Comparison of ENCODE assay signal across 34 mouse cellular contexts in genomic region chr5:149587327-149587895, GRCm38 (mm10). TPM values are rescaled to one million over a fixed set of nuclear protein-coding genes. Genes with fewer than 3 reads are reported as not detected.
DNase-seq lines count a peak whose midpoint lies in the region; ATAC-seq and TF ChIP-seq lines count a peak whose summit lies in the region.
"Had no signal": no experiment of that assay in that cellular context is flagged by ENCODE, and none has a peak within 500 bp of the region (broad histone marks: within the 10 kb centered on the region; RNA-seq: fewer than 3 reads in every experiment).

No protein-coding gene starts in this region.

- H3K9ac ChIP-seq in CH12.LX (ENCODE audit: insufficient read depth, low read depth) (no peak overlapping the region; the same call in 1 of the 2 replicates), MEL (ENCODE audit: control insufficient read depth, low read depth, low read length, poor library complexity, severe bottlenecking) (no peak overlapping the region)
- H3K9ac ChIP-seq in midbrain, embryonic 13.5 days (replicated peaks): no peak overlapping the region
- H3K9ac ChIP-seq: embryonic facial prominence, embryonic 12.5 days; heart, embryonic 12.5 days; hindbrain, embryonic 13.5 days; limb, embryonic 12.5 days; liver, postnatal 0 days; neural tube, embryonic 13.5 days had no signal

- H3K4me1 ChIP-seq in CH12.LX (ENCODE audit: control insufficient read depth in 1 of 2, insufficient read depth in 2 of 2) (peaks cover 0 to 3% of the 10 kb centered on the region in 2 experiments; a peak in 1 of 4 replicates), MEL (ENCODE audit: control insufficient read depth in 1 of 2, insufficient read depth in 2 of 2, low read length in 2 of 2) (peaks cover 9 to 46% of the 10 kb centered on the region in 2 experiments)
- H3K4me1 ChIP-seq in midbrain, embryonic 13.5 days (replicated peaks): peaks cover 6% of the 10 kb centered on the region; the same call in 1 of the 2 replicates

- H3K9me3 ChIP-seq in CH12.LX (replicated peaks; ENCODE audit: low read length): peaks cover 2% of the 10 kb centered on the region
- no peaks in the 10 kb centered on the region for H3K9me3 ChIP-seq in MEL (replicated peaks; ENCODE audit: insufficient read depth, low read length)
- no peaks in the 10 kb centered on the region for H3K9me3 ChIP-seq in midbrain, embryonic 13.5 days
- H3K9me3 ChIP-seq: embryonic facial prominence, embryonic 12.5 days; G1E; hindbrain, embryonic 13.5 days; limb, embryonic 12.5 days; midbrain, embryonic 10.5 days; neural tube, embryonic 13.5 days had no signal

- H3K79me2 ChIP-seq in CH12.LX (replicated peaks; ENCODE audit: control insufficient read depth, extremely low read depth, insufficient read depth, poor library complexity, severe bottlenecking) (no peaks in the 10 kb centered on the region), MEL (ENCODE audit: control insufficient read depth, insufficient read depth, low read length, poor library complexity) (no peaks in the 10 kb centered on the region)

- TF ChIP-seq CTCF in CH12.LX (conservative IDR thresholded peaks at IDR 0.05 in 1 of 2, IDR thresholded peaks at IDR 0.05 in 1 of 2; ENCODE audit: low read depth in 2 of 2, low read length in 2 of 2) (no peak), MEL (IDR thresholded peaks at IDR 0.05 in 2 of 3, conservative IDR thresholded peaks at IDR 0.05 in 1 of 3; ENCODE audit: control insufficient read depth in 1 of 3, insufficient read depth in 1 of 3, low read depth in 2 of 3, low read length in 3 of 3, poor library complexity in 1 of 3, severe bottlenecking in 1 of 3) (no peak)

- TF ChIP-seq EP300 in CH12.LX (IDR thresholded peaks at IDR 0.05; ENCODE audit: low read length) (no peak), MEL (IDR thresholded peaks at IDR 0.05; ENCODE audit: low read depth in 1 of 2, low read length in 2 of 2) (no peak)

- in situ Hi-C loops in CH12.LX (cut with MboI; ENCODE audit: low pct_ligation_motif_present, low pct_unique_long_range_greater_than_20kb, low sequenced_read_pairs): no loop called here

- no peak for TF ChIP-seq RAD21 in CH12.LX (IDR thresholded peaks at IDR 0.05; ENCODE audit: low read depth, low read length)
- no peak for TF ChIP-seq RAD21 in MEL (IDR thresholded peaks at IDR 0.05; ENCODE audit: low read depth, low read length)

- H3K27me3 ChIP-seq in CH12.LX (replicated peaks): no peaks in the 10 kb centered on the region
- H3K27me3 ChIP-seq in MEL (ENCODE audit: control insufficient read depth in 1 of 2, insufficient read depth in 2 of 2, low read length in 2 of 2): no peaks in the 10 kb centered on the region
- H3K27me3 ChIP-seq in midbrain, embryonic 13.5 days: no peaks in the 10 kb centered on the region
- H3K27me3 ChIP-seq: embryonic facial prominence, embryonic 12.5 days; heart, embryonic 12.5 days; hindbrain, embryonic 13.5 days; limb, embryonic 12.5 days; neural tube, embryonic 13.5 days; Patski had no signal

- intact Hi-C loops in left cerebral cortex, postnatal 10 days (cut with DNase I): no loop called here

- H3K36me3 ChIP-seq in CH12.LX (replicated peaks in 1 of 2; ENCODE audit: control insufficient read depth in 1 of 2, insufficient read depth in 1 of 2, low read length in 1 of 2) (no peaks in the 10 kb centered on the region), MEL (ENCODE audit: control insufficient read depth in 1 of 2, insufficient read depth in 2 of 2, low read length in 2 of 2) (peaks cover 0 to 36% of the 10 kb centered on the region in 2 experiments; a peak in 2 of 4 replicates)
- H3K36me3 ChIP-seq in midbrain, embryonic 13.5 days: no peaks in the 10 kb centered on the region
- H3K36me3 ChIP-seq: embryonic facial prominence, embryonic 12.5 days; G1E; heart, embryonic 12.5 days; hindbrain, embryonic 13.5 days; limb, embryonic 12.5 days; midbrain, embryonic 10.5 days; neural tube, embryonic 13.5 days had no signal

- TF ChIP-seq POLR2A in CH12.LX (IDR thresholded peaks at IDR 0.05; ENCODE audit: low read depth, low read length) (no peak), MEL (IDR thresholded peaks at IDR 0.05; ENCODE audit: control insufficient read depth in 1 of 2, insufficient read depth in 1 of 2, low read depth in 1 of 2, low read length in 2 of 2, poor library complexity in 1 of 2) (no peak)

- WGBS in midbrain, embryonic 13.5 days: 89% methylated on average over 11 of the region's 11 CpGs

- dilution Hi-C loops in CH12.LX (cut with MboI; ENCODE audit: extremely low pct_ligation_motif_present, extremely low pct_unique_long_range_greater_than_20kb, low sequenced_read_pairs): no loop called here

- H3K4me3 ChIP-seq in CH12.LX (replicated peaks in 1 of 3; ENCODE audit: low read depth in 2 of 3, low read length in 2 of 3, poor library complexity in 1 of 3) (peak overlapping the region in 1 of 3 experiments; percentile 16), MEL (ENCODE audit: control insufficient read depth in 1 of 2, insufficient read depth in 1 of 2, low read depth in 2 of 2, low read length in 2 of 2) (no peak overlapping the region)
- H3K4me3 ChIP-seq in midbrain, embryonic 13.5 days (replicated peaks): no peak overlapping the region
- H3K4me3 ChIP-seq: embryonic facial prominence, embryonic 12.5 days; heart, adult 2 months; heart, embryonic 12.5 days; hindbrain, embryonic 13.5 days; limb, embryonic 12.5 days; midbrain, embryonic 10.5 days; neural tube, embryonic 13.5 days had no signal

- ATAC-seq in common myeloid progenitor, adult 5-6 weeks (replicated peaks; ENCODE audit: low read depth, poor library complexity, severe bottlenecking): peak; percentile 64
- peak; percentile 63 for ATAC-seq in megakaryocyte progenitor cell, adult 5-6 weeks (replicated peaks; ENCODE audit: poor library complexity)
- ATAC-seq in midbrain, embryonic 13.5 days: no peak
- ATAC-seq: forebrain, embryonic 14.5 days; liver, postnatal 0 days; Patski had no signal

- peak; percentile 13 for DNase-seq in CH12.LX (ENCODE audit: extremely low read depth)
- DNase-seq in MEL (ENCODE audit: low read depth, low spot score): peak; percentile 30
- no peak for DNase-seq in left cerebral cortex, postnatal 10 days (ENCODE audit: extremely low spot score in 1 of 2, low spot score in 2 of 2)
- DNase-seq in heart, adult 18-20 months: no peak
- DNase-seq: adrenal gland, postnatal 14 days; cerebellum, adult 11 months; cerebellum, adult 9-10 months; cerebellum, postnatal 36 days; embryo, embryonic 11 days; gastrocnemius, postnatal 25 days; heart, adult 2 months; heart, postnatal 4 days; kidney, adult 8-10 months; kidney, postnatal 10 days; layer of hippocampus, adult 9-11 months; liver, postnatal 0 days; right cerebral cortex, postnatal 4 days; thymus, adult 2 months; thymus, postnatal 36 days had no signal

- H3K4me2 ChIP-seq in CH12.LX (ENCODE audit: insufficient read depth, low read depth, poor library complexity, severe bottlenecking): peak overlapping the region; percentile 26; the same call in 1 of the 2 replicates
- H3K4me2 ChIP-seq in midbrain, embryonic 13.5 days (replicated peaks): no peak overlapping the region
- H3K4me2 ChIP-seq: embryonic facial prominence, embryonic 12.5 days; heart, embryonic 12.5 days; hindbrain, embryonic 13.5 days; limb, embryonic 12.5 days; liver, embryonic 11.5 days; neural tube, embryonic 13.5 days had no signal

- H3K27ac ChIP-seq in CH12.LX (ENCODE audit: insufficient read depth, low read depth) (no peak overlapping the region), MEL (ENCODE audit: control insufficient read depth, low read depth, low read length) (no peak overlapping the region)
- no peak overlapping the region for H3K27ac ChIP-seq in midbrain, embryonic 13.5 days
- H3K27ac ChIP-seq: embryonic facial prominence, embryonic 12.5 days; heart, adult 2 months; hindbrain, embryonic 13.5 days; limb, embryonic 12.5 days; macrophage; midbrain, embryonic 10.5 days; neural tube, embryonic 13.5 days had no signal

TF ChIP-seq in CH12.LX, 34 proteins besides CTCF, POLR2A, EP300 and RAD21:
- no peak for TF ChIP-seq GABPA (IDR thresholded peaks at IDR 0.05; ENCODE audit: insufficient replicate concordance, low read depth, low read length)
- TF ChIP-seq TBP (conservative IDR thresholded peaks at IDR 0.05; ENCODE audit: low read depth, low read length): 0 out of 2 replicates have a peak, but pooled peaks have one; percentile 53

TF ChIP-seq in MEL, 35 proteins besides CTCF, POLR2A, EP300 and RAD21 (continues in another document):
- TF ChIP-seq POLR2AphosphoS2 (IDR thresholded peaks at IDR 0.05; ENCODE audit: low read length): no peak
- no peak for TF ChIP-seq TBP (IDR thresholded peaks at IDR 0.05; ENCODE audit: low read depth, low read length)
- TF ChIP-seq CHD1 (IDR thresholded peaks at IDR 0.05; ENCODE audit: low read depth, low read length): no peak
- no peak for TF ChIP-seq MAX (IDR thresholded peaks at IDR 0.05; ENCODE audit: low read length)
- TF ChIP-seq SMC3 (IDR thresholded peaks at IDR 0.05; ENCODE audit: low read depth, low read length): no peak
- no peak for TF ChIP-seq UBTF (IDR thresholded peaks at IDR 0.05; ENCODE audit: borderline replicate concordance, insufficient read depth, low read depth, low read length)

RNA-seq across cellular contexts. Expression of gene Hsph1, which starts 48.8 kb away (rescaled TPM):
- total RNA-seq in CH12.LX (2012; rRNA removed) (57.5 and 92.8 TPM in 2 replicates), CH12.LX (2014; rRNA removed) (80.9 and 81.2 TPM in 2 replicates), MEL (2012; rRNA removed) (170 and 176 TPM in 2 replicates)
- polyA plus RNA-seq in CH12.LX (2012; ENCODE audit: insufficient read length, low read depth) (156 and 167 TPM in 2 replicates), MEL (2012; ENCODE audit: insufficient read depth in 1 of 2, insufficient read length in 2 of 2, low read depth in 1 of 2, low replicate concordance in 2 of 2, missing spikeins in 1 of 2) (100 to 1,000 TPM; 300 to 388 TPM)
- total RNA-seq in common myeloid progenitor, adult 5-6 weeks (2017): 72.0 and 88.1 TPM in 2 replicates
- 70.9 and 82.2 TPM in 2 replicates for total RNA-seq in megakaryocyte progenitor cell, adult 5-6 weeks (2015)
- total RNA-seq in megakaryocyte progenitor cell, adult 5-6 weeks (2017): 39.1 and 39.6 TPM in 2 replicates
- total RNA-seq in left cerebral cortex, postnatal 10 days (2021): 100 to 1,000 TPM; 220 to 249 TPM
- 90.5 and 101 TPM in 2 replicates for polyA plus RNA-seq in midbrain, embryonic 13.5 days (2015; fragmentation: Nextera tagmentation; extraction: Ambion mirVana)
- total RNA-seq in heart, adult 18-20 months (2021): 100 to 1,000 TPM in 1 of 2 experiments, 10 to 100 TPM in 1; 97.7 to 121 TPM

RNA-seq across cellular contexts. Expression of gene Wdr95, which starts 58.9 kb away (rescaled TPM):
- total RNA-seq in CH12.LX (2012; rRNA removed) (not detected in 2 replicates), CH12.LX (2014; rRNA removed) (not detected in 2 replicates), MEL (2012; rRNA removed) (not detected in 2 replicates)
- polyA plus RNA-seq in CH12.LX (2012; ENCODE audit: insufficient read length, low read depth) (not detected in 2 replicates), MEL (2012; ENCODE audit: insufficient read depth in 1 of 2, insufficient read length in 2 of 2, low read depth in 1 of 2, low replicate concordance in 2 of 2, missing spikeins in 1 of 2) (not detected)
- not detected in 2 replicates for total RNA-seq in common myeloid progenitor, adult 5-6 weeks (2017)
- total RNA-seq in megakaryocyte progenitor cell, adult 5-6 weeks (2015): not detected in 2 replicates
- not detected in 2 replicates for total RNA-seq in megakaryocyte progenitor cell, adult 5-6 weeks (2017)
- total RNA-seq in left cerebral cortex, postnatal 10 days (2021): 1 to 10 TPM; 1.1 to 1.4 TPM
- 0.11 TPM in 1 of 2 replicates, not detected in the other for polyA plus RNA-seq in midbrain, embryonic 13.5 days (2015; fragmentation: Nextera tagmentation; extraction: Ambion mirVana)
- total RNA-seq in heart, adult 18-20 months (2021): not detected
- total RNA-seq: adrenal gland, postnatal 14 days; G1E; gastrocnemius, adult 18-20 months; gastrocnemius, postnatal 25 days; heart, adult 2 months had no signal
- polyA plus RNA-seq: G1E; limb, embryonic 12.5 days; liver, embryonic 11.5 days; liver, postnatal 0 days; macrophage; midbrain, embryonic 10.5 days had no signal

Comparison
In these comparisons a context has a peak if more than half of its experiments do, and no peak if none do; other contexts are left out.
1. DNase-seq: peak in CH12.LX (single experiment) and MEL (single experiment); none in left cerebral cortex, postnatal 10 days (0 of 2) and heart, adult 18-20 months (0 of 2).
2. Of the 35 proteins assayed by ChIP-seq in both MEL and CH12.LX: peak only in MEL: none; only in CH12.LX: TBP; in both: none; in neither: 34.